Mouse (Mus musculus): ENCODE data around the gene Clic1.

Gene Clic1

GRCm38 (mm10) chr17:35064951-35065947 is 15.5 kb downstream of the Clic1 start, which contains the start of gene Ly6g6c:
TSS of gene Ly6g6c (plus strand) at chr17:35065388.
- DNase-seq, result no peak

GRCm38 (mm10) chr17:35066084-35066483 is 16.3 kb downstream of the Clic1 start, which contains the start of gene Mpig6b:
TSS of gene Mpig6b (minus strand) at chr17:35066184.
- DNase-seq, result no peak

- DNase-seq, result no peak
Measured at GRCm38 (mm10) chr17:35068213-35068914, 18.6 kb downstream of the Clic1 start.

GRCm38 (mm10) chr17:35070556-35071229 is 20.9 kb downstream of the Clic1 start:
- no peak for DNase-seq

- DNase-seq, result no peak
Measured at GRCm38 (mm10) chr17:35071454-35071853, 21.7 kb downstream of the Clic1 start.

GRCm38 (mm10) chr17:35074097-35074496 is 24.3 kb downstream of the Clic1 start:
- no peak for DNase-seq

- no peak for DNase-seq
Measured at GRCm38 (mm10) chr17:35076507-35077176, 26.9 kb downstream of the Clic1 start, which contains the start of gene Ly6g6e. TSS of gene Ly6g6e (plus strand) at chr17:35076902.

GRCm38 (mm10) chr17:35077285-35077684 is 27.5 kb downstream of the Clic1 start:
- no peak for DNase-seq

- DNase-seq, result no peak
Measured at GRCm38 (mm10) chr17:35077786-35078233, 28.0 kb downstream of the Clic1 start, which contains the start of gene Ly6g6d. TSS of gene Ly6g6d (minus strand) at chr17:35078065.

GRCm38 (mm10) chr17:35079778-35080177 is 30.0 kb downstream of the Clic1 start:
- DNase-seq, result no peak

- no peak for DNase-seq
Measured at GRCm38 (mm10) chr17:35080248-35080647, 30.5 kb downstream of the Clic1 start.

GRCm38 (mm10) chr17:35080710-35081109 is 30.9 kb downstream of the Clic1 start:
- DNase-seq, result no peak

GRCm38 (mm10) chr17:35082841-35083576 is 33.2 kb downstream of the Clic1 start:
- no peak for DNase-seq

GRCm38 (mm10) chr17:35083929-35084497 is 34.2 kb downstream of the Clic1 start:
- no peak for DNase-seq

- DNase-seq, result no peak
Measured at GRCm38 (mm10) chr17:35085208-35085865, 35.6 kb downstream of the Clic1 start, which contains the start of gene Ly6g6f. TSS of gene Ly6g6f (minus strand) at chr17:35085610.

GRCm38 (mm10) chr17:35088151-35088550 is 38.4 kb downstream of the Clic1 start:
- DNase-seq, result no peak

GRCm38 (mm10) chr17:35088825-35089644 is 39.3 kb downstream of the Clic1 start, which contains the start of gene Abhd16a:
TSS of gene Abhd16a (plus strand) at chr17:35089263.
- peak; percentile 93 for DNase-seq

GRCm38 (mm10) chr17:35090166-35090932 is 40.6 kb downstream of the Clic1 start:
- DNase-seq, result no peak
